Mouse (Mus musculus) stomach, embryonic 16.5 days (tissue): ENCODE measurements around the gene Clec5a. TPM values are rescaled to one million over a fixed set of nuclear protein-coding genes. Genes with fewer than 3 reads are reported as not detected.

ENCODE experiments used
- polyA plus RNA-seq: library from polyadenylated mRNA; unstranded; fragments of >200 nt; fragmentation: Nextera tagmentation; extraction: Ambion mirVana; gene quantifications from 2 replicates; pipeline ENCODE4 v1.2.1, GENCODE M21; 2015

The Clec5a gene
- polyA plus RNA-seq, 1 experiment from 2014 or later, result 2.8 TPM

Other genes starting within 250 kb of the Clec5a start
- 16.6 and 19.8 TPM in 2 replicates for gene E330009J07Rik, start 149.7 kb downstream of the Clec5a start, polyA plus RNA-seq
- gene Wee2, start 146.7 kb downstream of the Clec5a start, polyA plus RNA-seq, result not detected in 2 replicates
- 135 and 143 TPM in 2 replicates for gene Ssbp1, start 114.5 kb downstream of the Clec5a start, polyA plus RNA-seq
- not detected in 2 replicates for gene Tas2r137, start 94.6 kb downstream of the Clec5a start, polyA plus RNA-seq
- not detected in 2 replicates for gene Tas2r108, start 92.3 kb downstream of the Clec5a start, polyA plus RNA-seq
- gene Prss37, start 66.3 kb downstream of the Clec5a start, polyA plus RNA-seq, result not detected in 2 replicates
- 0.09 TPM in 1 of 2 replicates, not detected in the other for gene Olfr461, start 30.8 kb downstream of the Clec5a start, polyA plus RNA-seq
- not detected in 2 replicates for gene Olfr460, start 16.3 kb downstream of the Clec5a start, polyA plus RNA-seq
- not detected in 2 replicates for gene Tas2r138, start 27.5 kb upstream of the Clec5a start, polyA plus RNA-seq
- gene Mgam, start 43.0 kb upstream of the Clec5a start, polyA plus RNA-seq, result 3.0 and 3.9 TPM in 2 replicates